Mouse (Mus musculus): ENCODE results near the gene Tns2.

DNA sequence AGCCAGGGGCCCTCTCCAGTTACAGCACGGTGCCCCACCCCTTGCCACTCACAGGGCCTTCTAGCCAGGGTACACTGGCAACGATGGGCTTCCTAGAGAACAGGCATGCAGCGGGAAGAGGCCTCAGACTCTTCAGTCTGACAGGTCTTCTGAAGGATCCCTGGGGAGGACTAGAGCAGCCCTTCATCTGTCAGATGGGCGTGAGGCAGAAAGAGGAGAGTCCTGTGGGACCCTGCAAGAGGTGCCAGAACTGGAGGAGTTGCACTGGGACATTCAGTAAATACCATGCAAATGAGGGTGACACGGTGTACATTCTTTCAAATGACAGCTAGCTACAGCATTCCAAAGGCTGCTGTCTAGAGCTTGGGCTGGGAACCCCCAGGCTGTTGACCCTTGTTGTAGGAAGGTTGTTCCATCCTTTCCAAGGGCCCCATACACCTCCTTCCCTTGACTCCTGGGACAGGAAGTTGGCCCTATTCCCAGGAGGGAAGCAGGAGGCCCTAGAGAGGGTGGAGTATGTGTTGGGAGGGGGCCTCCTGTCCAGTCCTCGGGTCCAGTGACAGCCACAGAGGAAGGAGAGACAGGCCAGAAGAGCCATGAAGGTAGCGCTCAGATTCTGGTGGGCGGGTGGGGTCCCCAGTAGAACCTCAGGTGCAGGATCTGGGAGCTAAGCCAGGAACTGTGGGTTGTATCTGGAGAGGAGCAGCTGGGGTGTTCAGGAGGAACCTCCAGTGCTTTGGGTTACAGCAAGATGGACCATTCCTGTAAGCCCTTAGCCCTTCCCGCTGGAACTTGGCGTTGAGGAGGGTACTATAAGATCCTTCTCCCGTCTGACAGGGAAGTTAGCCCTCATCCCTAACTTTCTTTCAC lies 1.7 kb downstream of the Tns2 start:
- TF ChIP-seq CTCF (IDR thresholded peaks at IDR 0.05; ENCODE audit: extremely low read depth, insufficient read length, insufficient replicate concordance, low read depth, low read length) (no peak), POLR2A (IDR thresholded peaks at IDR 0.05; ENCODE audit: low read depth, low read length) (no peak)
